Mouse (Mus musculus) spleen, adult 2 months (tissue): ENCODE measurements around the gene Abcb8.

Source experiments
- CTCF ChIP-seq: fragments of 200-500 bp; IDR thresholded peaks from 2 replicates; pipeline ENCODE4 v1.5.1; 2011; ENCODE audit warnings: mild to moderate bottlenecking, inconsistent platforms; ENCODE audit not compliant: insufficient read depth, insufficient read length, insufficient replicate concordance; ENCODE audit errors: extremely low read depth
- POLR2A ChIP-seq: fragments of 200-500 bp; IDR thresholded peaks from 2 replicates; pipeline ENCODE4 v1.6.1; 2011; ENCODE audit warnings: low read depth, low read length, inconsistent platforms

GRCm38 (mm10) chr5:24343977-24344436 lies 49.5 kb upstream of the Abcb8 start:
- TF ChIP-seq POLR2A (no peak), CTCF (no peak)
